Mouse (Mus musculus): ENCODE measurements around the gene Pde4d. TPM values are rescaled to one million over a fixed set of nuclear protein-coding genes. Genes with fewer than 3 reads are reported as not detected.
A peak's percentile ranks its signal among the peaks of the same experiment; 100 is the strongest.

The Pde4d gene
- polyA plus RNA-seq (2014; fragmentation: Nextera tagmentation; extraction: Ambion mirVana) = 8.7 and 10.1 TPM in 2 replicates

GRCm38 (mm10) chr13:108449116-108450097, at the start of gene Pde4d:
TSS of gene Pde4d (plus strand) at chr13:108449948.
- Histone ChIP-seq H3K27ac (ENCODE audit: low read depth, low read length) (no peak within 1 kb of the TSS), H3K27me3 (ENCODE audit: control insufficient read depth, insufficient read depth, low read length) (no peaks in the 10 kb centered on the region), H3K36me3 (ENCODE audit: control insufficient read depth, insufficient read depth, low read length) (no peaks in the 10 kb centered on the region), H3K4me2 (no peak within 1 kb of the TSS), H3K9ac (ENCODE audit: low read length) (no peak within 1 kb of the TSS), H3K9me3 (ENCODE audit: control insufficient read depth, low read length) (no peaks in the 10 kb centered on the region), H3K4me1 (ENCODE audit: control insufficient read depth, insufficient read depth, low read length) (no peaks in the 10 kb centered on the region), H3K4me3 (ENCODE audit: low read depth, low read length) (no peak within 1 kb of the TSS)
- WGBS = 53% methylated on average over 10 of the region's 10 CpGs
- ATAC-seq (ENCODE audit: low FRiP score) = no peak
- peak; percentile 81 for DNase-seq (ENCODE audit: low spot score, missing footprints)

GRCm38 (mm10) chr13:108403197-108403596, 46.6 kb upstream of the Pde4d start:
- DNase-seq (ENCODE audit: low spot score, missing footprints) = no peak
- Histone ChIP-seq H3K36me3 (ENCODE audit: control insufficient read depth, insufficient read depth, low read length) (no peaks in the 10 kb centered on the region), H3K27ac (ENCODE audit: low read depth, low read length) (no peak overlapping the region), H3K9me3 (ENCODE audit: control insufficient read depth, low read length) (no peaks in the 10 kb centered on the region), H3K27me3 (ENCODE audit: control insufficient read depth, insufficient read depth, low read length) (no peaks in the 10 kb centered on the region), H3K9ac (ENCODE audit: low read length) (no peak overlapping the region), H3K4me3 (ENCODE audit: low read depth, low read length) (no peak overlapping the region), H3K4me1 (ENCODE audit: control insufficient read depth, insufficient read depth, low read length) (no peaks in the 10 kb centered on the region), H3K4me2 (no peak overlapping the region)
- WGBS = 88% methylated on average over 5 of the region's 5 CpGs
- no peak for ATAC-seq (ENCODE audit: low FRiP score)

- 82% methylated on average over 4 of the region's 4 CpGs for WGBS
- Histone ChIP-seq H3K4me1 (ENCODE audit: control insufficient read depth, insufficient read depth, low read length) (no peaks in the 10 kb centered on the region), H3K27ac (ENCODE audit: low read depth, low read length) (no peak overlapping the region), H3K36me3 (ENCODE audit: control insufficient read depth, insufficient read depth, low read length) (no peaks in the 10 kb centered on the region), H3K27me3 (ENCODE audit: control insufficient read depth, insufficient read depth, low read length) (no peaks in the 10 kb centered on the region), H3K9me3 (ENCODE audit: control insufficient read depth, low read length) (no peaks in the 10 kb centered on the region), H3K9ac (ENCODE audit: low read length) (no peak overlapping the region), H3K4me3 (ENCODE audit: low read depth, low read length) (no peak overlapping the region), H3K4me2 (no peak overlapping the region)
- DNase-seq (ENCODE audit: low spot score, missing footprints) (no peak), ATAC-seq (ENCODE audit: low FRiP score) (no peak)
These were observed 45.4 kb upstream of the Pde4d start for GRCm38 (mm10) chr13:108404372-108404771.

GRCm38 (mm10) chr13:108415464-108415863, 34.3 kb upstream of the Pde4d start:
- Histone ChIP-seq H3K9ac (ENCODE audit: low read length) (no peak overlapping the region), H3K4me1 (ENCODE audit: control insufficient read depth, insufficient read depth, low read length) (no peaks in the 10 kb centered on the region), H3K27ac (ENCODE audit: low read depth, low read length) (no peak overlapping the region), H3K27me3 (ENCODE audit: control insufficient read depth, insufficient read depth, low read length) (no peaks in the 10 kb centered on the region), H3K36me3 (ENCODE audit: control insufficient read depth, insufficient read depth, low read length) (no peaks in the 10 kb centered on the region), H3K4me2 (no peak overlapping the region), H3K9me3 (ENCODE audit: control insufficient read depth, low read length) (no peaks in the 10 kb centered on the region), H3K4me3 (ENCODE audit: low read depth, low read length) (no peak overlapping the region)
- DNase-seq (ENCODE audit: low spot score, missing footprints) = peak; percentile 39
- no peak for ATAC-seq (ENCODE audit: low FRiP score)
- WGBS = 75% methylated on average over 2 of the region's 2 CpGs

- no peaks in the 10 kb centered on the region for H3K27me3 ChIP-seq (ENCODE audit: control insufficient read depth, insufficient read depth, low read length)
- no peaks in the 10 kb centered on the region for H3K4me1 ChIP-seq (ENCODE audit: control insufficient read depth, insufficient read depth, low read length)
- DNase-seq (ENCODE audit: low spot score, missing footprints) (peak; percentile 37), ATAC-seq (ENCODE audit: low FRiP score) (no peak)
- no peak overlapping the region for H3K4me2 ChIP-seq
- no peaks in the 10 kb centered on the region for H3K36me3 ChIP-seq (ENCODE audit: control insufficient read depth, insufficient read depth, low read length)
- H3K9ac ChIP-seq (ENCODE audit: low read length) = no peak overlapping the region
- 81% methylated on average over 1 of the region's 1 CpGs for WGBS
- H3K27ac ChIP-seq (ENCODE audit: low read depth, low read length) = no peak overlapping the region
- no peak overlapping the region for H3K4me3 ChIP-seq (ENCODE audit: low read depth, low read length)
- H3K9me3 ChIP-seq (ENCODE audit: control insufficient read depth, low read length) = no peaks in the 10 kb centered on the region
These were observed 30.8 kb upstream of the Pde4d start for GRCm38 (mm10) chr13:108418741-108419507.

- no peaks in the 10 kb centered on the region for H3K9me3 ChIP-seq (ENCODE audit: control insufficient read depth, low read length)
- H3K27ac ChIP-seq (ENCODE audit: low read depth, low read length) = no peak overlapping the region
- DNase-seq (ENCODE audit: low spot score, missing footprints) (peak; percentile 67), ATAC-seq (ENCODE audit: low FRiP score) (no peak)
- H3K36me3 ChIP-seq (ENCODE audit: control insufficient read depth, insufficient read depth, low read length) = no peaks in the 10 kb centered on the region
- H3K4me2 ChIP-seq = no peak overlapping the region
- no peak overlapping the region for H3K4me3 ChIP-seq (ENCODE audit: low read depth, low read length)
- H3K9ac ChIP-seq (ENCODE audit: low read length) = no peak overlapping the region
- H3K4me1 ChIP-seq (ENCODE audit: control insufficient read depth, insufficient read depth, low read length) = no peaks in the 10 kb centered on the region
- no peaks in the 10 kb centered on the region for H3K27me3 ChIP-seq (ENCODE audit: control insufficient read depth, insufficient read depth, low read length)
- 58% methylated on average over 5 of the region's 5 CpGs for WGBS
These were observed 23.4 kb upstream of the Pde4d start for GRCm38 (mm10) chr13:108426322-108426721.

GRCm38 (mm10) chr13:108428809-108429208, 20.9 kb upstream of the Pde4d start:
- no peak for ATAC-seq (ENCODE audit: low FRiP score)
- Histone ChIP-seq H3K9ac (ENCODE audit: low read length) (no peak overlapping the region), H3K27me3 (ENCODE audit: control insufficient read depth, insufficient read depth, low read length) (no peaks in the 10 kb centered on the region), H3K36me3 (ENCODE audit: control insufficient read depth, insufficient read depth, low read length) (no peaks in the 10 kb centered on the region), H3K4me2 (no peak overlapping the region), H3K4me3 (ENCODE audit: low read depth, low read length) (no peak overlapping the region), H3K4me1 (ENCODE audit: control insufficient read depth, insufficient read depth, low read length) (no peaks in the 10 kb centered on the region), H3K9me3 (ENCODE audit: control insufficient read depth, low read length) (no peaks in the 10 kb centered on the region), H3K27ac (ENCODE audit: low read depth, low read length) (no peak overlapping the region)
- 80% methylated on average over 5 of the region's 6 CpGs for WGBS
- DNase-seq (ENCODE audit: low spot score, missing footprints) = peak; percentile 23

GRCm38 (mm10) chr13:108429623-108430022, 20.1 kb upstream of the Pde4d start:
- H3K4me3 ChIP-seq (ENCODE audit: low read depth, low read length) = no peak overlapping the region
- H3K27ac ChIP-seq (ENCODE audit: low read depth, low read length) = no peak overlapping the region
- H3K27me3 ChIP-seq (ENCODE audit: control insufficient read depth, insufficient read depth, low read length) = no peaks in the 10 kb centered on the region
- no peaks in the 10 kb centered on the region for H3K4me1 ChIP-seq (ENCODE audit: control insufficient read depth, insufficient read depth, low read length)
- 83% methylated on average over 2 of the region's 2 CpGs for WGBS
- DNase-seq (ENCODE audit: low spot score, missing footprints) (peak; percentile 68), ATAC-seq (ENCODE audit: low FRiP score) (no peak)
- H3K4me2 ChIP-seq = no peak overlapping the region
- no peak overlapping the region for H3K9ac ChIP-seq (ENCODE audit: low read length)
- H3K36me3 ChIP-seq (ENCODE audit: control insufficient read depth, insufficient read depth, low read length) = no peaks in the 10 kb centered on the region
- H3K9me3 ChIP-seq (ENCODE audit: control insufficient read depth, low read length) = no peaks in the 10 kb centered on the region

- Histone ChIP-seq H3K36me3 (ENCODE audit: control insufficient read depth, insufficient read depth, low read length) (no peaks in the 10 kb centered on the region), H3K27me3 (ENCODE audit: control insufficient read depth, insufficient read depth, low read length) (no peaks in the 10 kb centered on the region), H3K4me1 (ENCODE audit: control insufficient read depth, insufficient read depth, low read length) (no peaks in the 10 kb centered on the region), H3K27ac (ENCODE audit: low read depth, low read length) (no peak overlapping the region), H3K4me3 (ENCODE audit: low read depth, low read length) (no peak overlapping the region), H3K9me3 (ENCODE audit: control insufficient read depth, low read length) (no peaks in the 10 kb centered on the region), H3K9ac (ENCODE audit: low read length) (no peak overlapping the region), H3K4me2 (no peak overlapping the region)
- DNase-seq (ENCODE audit: low spot score, missing footprints) = peak; percentile 51
- ATAC-seq (ENCODE audit: low FRiP score) = no peak
- WGBS = 93% methylated on average over 3 of the region's 3 CpGs
These were observed 18.0 kb upstream of the Pde4d start for GRCm38 (mm10) chr13:108431776-108432175.

Measured in midbrain, embryonic 11.5 days (tissue).